Mouse (Mus musculus): ENCODE results near the gene Myocd. TPM values are rescaled to one million over a fixed set of nuclear protein-coding genes. Genes with fewer than 3 reads are reported as not detected.

Gene Myocd
- total RNA-seq, 2 experiments from 2014 or later = 106 to 112 TPM

GRCm38 (mm10) chr11:65157966-65158657 lies 111.7 kb downstream of the Myocd start:
- no peak for DNase-seq
- intact Hi-C loops (cut with DNase I) = no loop called here

- intact Hi-C loops (cut with DNase I) = no loop called here
- DNase-seq = no peak
These were observed 116.8 kb downstream of the Myocd start for GRCm38 (mm10) chr11:65153006-65153405.

GRCm38 (mm10) chr11:65148441-65148840 lies 121.3 kb downstream of the Myocd start:
- intact Hi-C loops (cut with DNase I) = no loop called here

GRCm38 (mm10) chr11:65142838-65143417 lies 126.9 kb downstream of the Myocd start:
- intact Hi-C loops (cut with DNase I) = no loop called here
- DNase-seq = no peak

More at GRCm38 (mm10) chr11:65148441-65148840, 121.3 kb downstream of the Myocd start:
- no peak for DNase-seq

- no peak for DNase-seq
- intact Hi-C loops (cut with DNase I) = no loop called here
These were observed 130.8 kb downstream of the Myocd start for GRCm38 (mm10) chr11:65139030-65139429.

DNA sequence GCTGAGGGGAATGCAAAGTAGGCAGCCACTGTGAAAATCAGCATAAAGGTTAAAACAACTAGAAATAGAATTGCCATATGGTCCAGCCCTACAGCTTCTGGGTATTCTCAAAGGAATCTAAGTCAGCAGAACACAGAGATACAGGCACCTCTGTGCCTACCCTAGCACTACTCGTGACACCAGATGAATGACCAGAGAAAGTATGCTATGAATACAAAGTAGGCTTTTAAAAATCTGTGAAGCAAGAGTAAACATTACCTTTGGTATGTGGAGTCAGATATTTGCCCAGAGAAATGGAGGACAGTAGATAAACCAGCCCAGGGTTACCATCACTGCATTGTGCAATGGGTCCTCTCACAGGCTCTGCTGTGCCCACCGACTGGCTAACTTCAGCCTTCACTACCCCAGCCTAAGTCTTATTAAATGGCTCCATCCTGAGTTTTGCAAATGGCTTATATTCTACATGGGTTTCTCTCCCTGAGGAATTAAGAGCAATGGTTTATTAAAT lies 132.6 kb downstream of the Myocd start:
- no peak for DNase-seq
- intact Hi-C loops (cut with DNase I) = no loop called here

DNA sequence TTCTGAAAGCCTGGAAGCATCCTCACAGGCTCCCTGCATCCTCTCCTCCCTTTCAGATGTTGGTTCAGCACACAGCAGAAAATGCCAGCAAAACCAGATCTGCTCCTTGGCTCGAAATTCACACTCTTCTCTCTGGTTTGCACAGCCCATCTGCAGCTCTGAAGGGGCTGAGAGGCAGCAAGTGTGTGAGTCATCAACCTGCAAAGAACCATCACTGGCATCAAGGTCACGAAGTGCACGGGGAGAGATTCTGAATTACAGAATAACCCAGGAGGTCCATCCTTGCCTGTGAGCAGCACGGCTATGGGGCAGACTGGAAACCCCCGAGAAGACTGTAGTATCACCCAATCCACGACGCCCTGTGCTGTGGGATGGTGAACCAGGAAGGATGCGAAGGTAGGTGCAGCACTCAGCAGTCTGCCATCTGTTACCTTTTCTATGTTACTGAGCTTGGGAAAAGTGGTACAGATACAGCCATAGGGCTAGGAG lies 134.5 kb downstream of the Myocd start:
- intact Hi-C loops (cut with DNase I) = no loop called here
- DNase-seq = no peak

DNA sequence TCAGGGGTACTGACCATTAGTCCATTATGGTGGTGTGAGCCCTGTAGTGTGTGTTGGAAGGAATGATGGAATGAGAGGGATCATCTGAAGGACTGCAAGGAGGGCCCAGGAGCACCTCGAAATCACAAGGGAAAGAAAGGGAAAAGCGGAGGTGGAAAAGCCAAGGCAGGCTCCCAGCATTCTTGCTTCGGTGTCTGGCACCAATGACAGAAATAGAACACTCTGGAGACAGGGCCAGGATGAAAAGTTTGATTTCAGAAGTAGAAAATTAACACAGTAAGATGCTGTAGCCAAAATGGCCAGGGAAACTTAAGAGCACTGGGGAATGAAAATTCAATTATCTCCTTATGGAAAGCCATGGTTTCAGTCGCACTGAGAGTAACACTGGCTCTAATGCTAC lies 136.1 kb downstream of the Myocd start:
- intact Hi-C loops (cut with DNase I) = no loop called here
- DNase-seq = no peak

GRCm38 (mm10) chr11:65129110-65129509 lies 140.7 kb downstream of the Myocd start:
- no peak for DNase-seq
- intact Hi-C loops (cut with DNase I) = no loop called here

- intact Hi-C loops (cut with DNase I) = no loop called here
- no peak for DNase-seq
These were observed 141.1 kb downstream of the Myocd start for GRCm38 (mm10) chr11:65128666-65129065.

- peak in 1 of 2 experiments; percentile 9 for DNase-seq
- intact Hi-C loops (cut with DNase I) = no loop called here
These were observed 143.2 kb downstream of the Myocd start for GRCm38 (mm10) chr11:65126566-65126965.

Other genes starting within 250 kb of the Myocd start
- under 1 TPM; 0.27 to 0.60 TPM for gene 1700086D15Rik, start 110.1 kb downstream of the Myocd start, total RNA-seq (2021)
- gene Arhgap44, start 107.0 kb downstream of the Myocd start, total RNA-seq (2021) = 10 to 100 TPM; 16.7 to 18.9 TPM

Measured in heart, postnatal 14 days (tissue).